Mouse (Mus musculus) forebrain, embryonic 14.5 days (tissue): Measurements from ENCODE around the gene Plekha7. TPM values are rescaled to one million over a fixed set of nuclear protein-coding genes. Genes with fewer than 3 reads are reported as not detected.

Experiments used
- ATAC-seq: fragments of 200-750 bp; cut with Nextera tagmentation; 2 replicates; pipeline ENCODE4 v1.8.0; 2017; ENCODE audit warnings: mild to moderate bottlenecking, moderate library complexity
- DNase-seq: peaks from one replicate; pipeline ENCODE4 v3.0.0-alpha.2; 2015; ENCODE audit warnings: low spot score
- H3K27ac ChIP-seq: fragments of 300-500 bp; sonication (generic); 2 replicates; pipeline ENCODE4 v1.5.1; 2014; ENCODE audit warnings: low read depth, mild to moderate bottlenecking, control low read depth, low read length, moderate library complexity
- H3K27me3 ChIP-seq: fragments of 300-500 bp; sonication (generic); replicated peaks from 2 replicates; pipeline ENCODE4 v1.6.1; 2014; ENCODE audit warnings: low read length, control low read depth, mixed read lengths; ENCODE audit not compliant: control insufficient read depth, insufficient read depth
- H3K36me3 ChIP-seq: fragments of 300-500 bp; sonication (generic); 2 replicates; pipeline ENCODE4 v1.6.1; 2014; ENCODE audit warnings: low read length, control low read depth; ENCODE audit not compliant: control insufficient read depth, insufficient read depth
- H3K4me1 ChIP-seq: fragments of 300-500 bp; sonication (generic); 2 replicates; pipeline ENCODE4 v1.6.1; 2014; ENCODE audit warnings: antibody characterized with exemption, low read length, control low read depth; ENCODE audit not compliant: control insufficient read depth, insufficient read depth
- H3K4me2 ChIP-seq: fragments of 300-500 bp; sonication (generic); 2 replicates; pipeline ENCODE4 v1.6.1; 2014; ENCODE audit warnings: mild to moderate bottlenecking, control low read depth, low read length
- H3K4me3 ChIP-seq: fragments of 300-500 bp; sonication (generic); 2 replicates; pipeline ENCODE4 v1.5.1; 2014; ENCODE audit warnings: low read depth, low read length, control low read depth
- H3K9ac ChIP-seq: fragments of 300-500 bp; sonication (generic); 2 replicates; pipeline ENCODE4 v1.6.1; 2014; ENCODE audit warnings: mild to moderate bottlenecking, low read length, control low read depth, moderate library complexity
- H3K9me3 ChIP-seq: fragments of 300-500 bp; sonication (generic); replicated peaks from 2 replicates; pipeline ENCODE4 v1.6.1; 2016; ENCODE audit warnings: low read length, control low read depth, mixed read lengths; ENCODE audit not compliant: control insufficient read depth
- WGBS: fragments of 180-500 bp; shearing (Covaris S2); extraction: QIAGEN DNeasy Blood & Tissue Kit; methylation state at CpG from one replicate; pipeline ENCODE4 v1.1.7; 2014; 5-methylcytosine and 5-hydroxymethylcytosine counted together
- polyA plus RNA-seq: library from polyadenylated mRNA; unstranded; fragments of >200 nt; fragmentation: Nextera tagmentation; extraction: Ambion mirVana; gene quantifications from 2 replicates; pipeline ENCODE4 v1.2.1, GENCODE M21; 2014

Gene Plekha7
- polyA plus RNA-seq: 3.1 and 4.7 TPM in 2 replicates

- H3K27ac ChIP-seq: peak within 1 kb of the TSS; percentile 68; the same call in 1 of the 2 replicates
Measured at GRCm38 (mm10) chr7:116307871-116308631, at the start of gene Plekha7. Gene Plekha7 (minus strand): TSS chr7:116308376.

GRCm38 (mm10) chr7:116336226-116336625 is 28.1 kb upstream of the Plekha7 start:
- H3K4me3 ChIP-seq: no peak overlapping the region
- H3K9ac ChIP-seq: no peak overlapping the region
- DNase-seq (peak; percentile 55), ATAC-seq (no peak)
- peaks cover 5% of the 10 kb centered on the region; the same call in 1 of the 2 replicates for H3K4me1 ChIP-seq
- no peaks in the 10 kb centered on the region for H3K9me3 ChIP-seq
- peaks cover 34% of the 10 kb centered on the region for H3K36me3 ChIP-seq
- WGBS: 81% methylated on average over 1 of the region's 1 CpGs
- no peaks in the 10 kb centered on the region for H3K27me3 ChIP-seq
- no peak overlapping the region for H3K27ac ChIP-seq
- H3K4me2 ChIP-seq: no peak overlapping the region

More at GRCm38 (mm10) chr7:116307871-116308631, at the start of gene Plekha7:
- H3K4me2 ChIP-seq: peak within 1 kb of the TSS; percentile 98
- DNase-seq (peak; percentile 65), ATAC-seq (peak; percentile 67)
- H3K4me3 ChIP-seq: peak within 1 kb of the TSS; percentile 80
- H3K9ac ChIP-seq: peak within 1 kb of the TSS; percentile 72
- 0% methylated on average over 64 of the region's 65 CpGs for WGBS
- H3K36me3 ChIP-seq: no peaks in the 10 kb centered on the region
- H3K27me3 ChIP-seq: no peaks in the 10 kb centered on the region
- H3K9me3 ChIP-seq: no peaks in the 10 kb centered on the region
- H3K4me1 ChIP-seq: no peaks in the 10 kb centered on the region

GRCm38 (mm10) chr7:116335133-116335532 is 27.0 kb upstream of the Plekha7 start:
- no peaks in the 10 kb centered on the region for H3K9me3 ChIP-seq
- peak overlapping the region; percentile 88; the same call in 1 of the 2 replicates for H3K4me2 ChIP-seq
- ATAC-seq (no peak), DNase-seq (no peak)
- H3K27ac ChIP-seq: no peak overlapping the region
- H3K4me3 ChIP-seq: no peak overlapping the region; the same call in 1 of the 2 replicates
- peaks cover 5% of the 10 kb centered on the region; the same call in 1 of the 2 replicates for H3K4me1 ChIP-seq
- no peaks in the 10 kb centered on the region for H3K27me3 ChIP-seq
- WGBS: 80% methylated on average over 6 of the region's 6 CpGs
- peaks cover 37% of the 10 kb centered on the region for H3K36me3 ChIP-seq
- no peak overlapping the region for H3K9ac ChIP-seq

GRCm38 (mm10) chr7:116334669-116335038 is 26.5 kb upstream of the Plekha7 start:
- Histone ChIP-seq H3K36me3 (peaks cover 37% of the 10 kb centered on the region), H3K9me3 (no peaks in the 10 kb centered on the region), H3K9ac (peak overlapping the region; percentile 96), H3K4me1 (peaks cover 5% of the 10 kb centered on the region; the same call in 1 of the 2 replicates), H3K4me3 (peak overlapping the region; percentile 86), H3K27ac (no peak overlapping the region), H3K27me3 (no peaks in the 10 kb centered on the region), H3K4me2 (peak overlapping the region; percentile 88)
- ATAC-seq (no peak), DNase-seq (no peak)
- 26% methylated on average over 8 of the region's 8 CpGs for WGBS

GRCm38 (mm10) chr7:116333713-116334668 is 25.8 kb upstream of the Plekha7 start, which contains the start of gene Rps13:
Gene Rps13 (minus strand): TSS chr7:116334195.
- Histone ChIP-seq H3K4me1 (peaks cover 5% of the 10 kb centered on the region; the same call in 1 of the 2 replicates), H3K4me2 (peak within 1 kb of the TSS; percentile 88), H3K27ac (peak within 1 kb of the TSS; percentile 81), H3K9me3 (no peaks in the 10 kb centered on the region), H3K27me3 (no peaks in the 10 kb centered on the region), H3K4me3 (peak within 1 kb of the TSS; percentile 86), H3K9ac (peak within 1 kb of the TSS; percentile 96), H3K36me3 (peaks cover 35% of the 10 kb centered on the region)
- WGBS: under 1% methylated on average over 78 of the region's 78 CpGs
- DNase-seq: peak; percentile 99
- ATAC-seq: peak; percentile 100

GRCm38 (mm10) chr7:116331246-116331645 is 23.1 kb upstream of the Plekha7 start:
- Histone ChIP-seq H3K27me3 (no peaks in the 10 kb centered on the region), H3K9me3 (no peaks in the 10 kb centered on the region), H3K27ac (no peak overlapping the region), H3K9ac (no peak overlapping the region), H3K4me1 (peaks cover 5% of the 10 kb centered on the region; the same call in 1 of the 2 replicates), H3K4me3 (no peak overlapping the region), H3K4me2 (no peak overlapping the region), H3K36me3 (peaks cover 38% of the 10 kb centered on the region)
- DNase-seq (no peak), ATAC-seq (no peak)
- WGBS: 86% methylated on average over 2 of the region's 2 CpGs

GRCm38 (mm10) chr7:116329858-116330257 is 21.7 kb upstream of the Plekha7 start:
- Histone ChIP-seq H3K9ac (no peak overlapping the region), H3K27me3 (no peaks in the 10 kb centered on the region), H3K27ac (no peak overlapping the region), H3K4me1 (peaks cover 5% of the 10 kb centered on the region; the same call in 1 of the 2 replicates), H3K36me3 (peaks cover 38% of the 10 kb centered on the region), H3K9me3 (no peaks in the 10 kb centered on the region), H3K4me3 (no peak overlapping the region), H3K4me2 (no peak overlapping the region)
- DNase-seq: no peak
- 86% methylated on average over 4 of the region's 4 CpGs for WGBS
- ATAC-seq: no peak

- Histone ChIP-seq H3K4me3 (no peak overlapping the region), H3K9me3 (no peaks in the 10 kb centered on the region), H3K27me3 (no peaks in the 10 kb centered on the region), H3K4me1 (peaks cover 5% of the 10 kb centered on the region; the same call in 1 of the 2 replicates), H3K4me2 (no peak overlapping the region), H3K9ac (no peak overlapping the region), H3K27ac (no peak overlapping the region), H3K36me3 (peaks cover 38% of the 10 kb centered on the region)
- no peak for ATAC-seq
- 75% methylated on average over 7 of the region's 7 CpGs for WGBS
- DNase-seq: no peak
Measured at GRCm38 (mm10) chr7:116328777-116329176, 20.6 kb upstream of the Plekha7 start.
